Mouse (Mus musculus) retina, postnatal 1 day (tissue): ENCODE measurements at regions not wholly inside any gene's neighbourhood (a gene's known extent, or its start where the extent isn't known, plus 50 kb on each side); places are given as distances from the start of the nearest gene placed in this dataset.
A peak's percentile ranks its signal among the peaks of the same experiment; 100 is the strongest.

Experiments
- DNase-seq: peaks from one replicate; pipeline ENCODE4 v3.0.0-alpha.2; 2012

- DNase-seq = no peak
These were observed 90.5 kb downstream of the Minar1 start for GRCm38 (mm10) chr9:89532435-89532834.

- DNase-seq = no peak
These were observed 98.8 kb downstream of the Minar1 start for GRCm38 (mm10) chr9:89524137-89524536.

- peak; percentile 4 for DNase-seq
These were observed 99.2 kb downstream of the Minar1 start for GRCm38 (mm10) chr9:89523705-89524104.

- no peak for DNase-seq
These were observed 114.4 kb downstream of the Minar1 start for GRCm38 (mm10) chr9:89508407-89509101.

- DNase-seq = no peak
These were observed 120.8 kb downstream of the Minar1 start for GRCm38 (mm10) chr9:89502083-89502482.

GRCm38 (mm10) chr9:89497399-89497749 lies 125.6 kb downstream of the Minar1 start:
- peak; percentile 7 for DNase-seq

GRCm38 (mm10) chr9:89496729-89497398 lies 126.1 kb downstream of the Minar1 start:
- no peak for DNase-seq

- no peak for DNase-seq
These were observed 135.3 kb downstream of the Minar1 start for GRCm38 (mm10) chr9:89487601-89488000.

GRCm38 (mm10) chr9:89479406-89479805 lies 143.5 kb downstream of the Minar1 start:
- no peak for DNase-seq

- peak; percentile 37 for DNase-seq
These were observed 161.7 kb downstream of the Minar1 start for GRCm38 (mm10) chr9:89461190-89461589.

GRCm38 (mm10) chr9:89456666-89457065 lies 166.3 kb downstream of the Minar1 start:
- DNase-seq = no peak

GRCm38 (mm10) chr9:89449656-89450055 lies 173.3 kb downstream of the Minar1 start:
- DNase-seq = no peak
